Mouse (Mus musculus) forebrain, embryonic 11.5 days (tissue): ENCODE measurements at regions not wholly inside any gene's neighbourhood (a gene's known extent, or its start where the extent isn't known, plus 50 kb on each side); places are given as distances from the start of the nearest gene placed in this dataset.

Source experiments
- ATAC-seq: fragments of 200-750 bp; cut with Nextera tagmentation; replicated peaks from 2 replicates; pipeline ENCODE4 v1.8.0; 2017; ENCODE audit warnings: moderate TSS enrichment; ENCODE audit not compliant: low FRiP score
- DNase-seq: peaks from one replicate; pipeline ENCODE4 v3.0.0-alpha.2; 2017; ENCODE audit warnings: low spot score
- H3K27ac ChIP-seq: fragments of 300-500 bp; sonication (generic); 2 replicates; pipeline ENCODE4 v1.5.1; 2014; ENCODE audit warnings: low read depth, low read length
- H3K27me3 ChIP-seq: fragments of 300-500 bp; sonication (generic); 2 replicates; pipeline ENCODE4 v1.6.1; 2014; ENCODE audit warnings: mild to moderate bottlenecking, low read length, mixed read lengths; ENCODE audit not compliant: control insufficient read depth, insufficient read depth
- H3K36me3 ChIP-seq: fragments of 300-500 bp; sonication (generic); 2 replicates; pipeline ENCODE4 v1.6.1; 2014; ENCODE audit warnings: mild to moderate bottlenecking, low read length, moderate library complexity, mixed read lengths; ENCODE audit not compliant: control insufficient read depth, insufficient read depth
- H3K4me1 ChIP-seq: fragments of 300-500 bp; sonication (generic); replicated peaks from 2 replicates; pipeline ENCODE4 v1.6.1; 2014; ENCODE audit warnings: low read length, mixed read lengths; ENCODE audit not compliant: control insufficient read depth, insufficient read depth
- H3K4me2 ChIP-seq: fragments of 300-500 bp; sonication (generic); 2 replicates; pipeline ENCODE4 v1.6.1; 2014; ENCODE audit warnings: low read depth, mild to moderate bottlenecking, low read length, moderate library complexity, mixed read lengths; ENCODE audit not compliant: severe bottlenecking
- H3K4me3 ChIP-seq: fragments of 300-500 bp; sonication (generic); 2 replicates; pipeline ENCODE4 v1.5.1; 2014; ENCODE audit warnings: low read depth, low read length
- H3K9ac ChIP-seq: fragments of 300-500 bp; sonication (generic); 2 replicates; pipeline ENCODE4 v1.6.1; 2014; ENCODE audit warnings: low read length
- H3K9me3 ChIP-seq: fragments of 300-500 bp; sonication (generic); 2 replicates; pipeline ENCODE4 v1.6.1; 2016; ENCODE audit warnings: low read length, mixed read lengths; ENCODE audit not compliant: control insufficient read depth
- whole genome bisulfite sequencing: fragments of 180-500 bp; shearing (Covaris S2); extraction: QIAGEN DNeasy Blood & Tissue Kit; methylation state at CpG from one replicate; pipeline ENCODE4 v1.1.7; 2014; 5-methylcytosine and 5-hydroxymethylcytosine counted together

GRCm38 (mm10) chr9:79071961-79072360 lies 456.6 kb downstream of the Cd109 start:
- ATAC-seq (no peak), DNase-seq (no peak)
- WGBS, result 85% methylated on average over 3 of the region's 3 CpGs
- H3K9me3 ChIP-seq, result no peaks in the 10 kb centered on the region
- no peak overlapping the region for H3K9ac ChIP-seq
- H3K27ac ChIP-seq, result no peak overlapping the region
- H3K36me3 ChIP-seq, result no peaks in the 10 kb centered on the region
- H3K27me3 ChIP-seq, result no peaks in the 10 kb centered on the region
- no peaks in the 10 kb centered on the region for H3K4me1 ChIP-seq
- no peak overlapping the region for H3K4me2 ChIP-seq
- H3K4me3 ChIP-seq, result no peak overlapping the region

- no peaks in the 10 kb centered on the region for H3K27me3 ChIP-seq
- H3K4me2 ChIP-seq, result no peak overlapping the region
- no peaks in the 10 kb centered on the region for H3K36me3 ChIP-seq
- H3K4me3 ChIP-seq, result no peak overlapping the region
- no peak overlapping the region for H3K27ac ChIP-seq
- WGBS, result 86% methylated on average over 2 of the region's 2 CpGs
- H3K9me3 ChIP-seq, result no peaks in the 10 kb centered on the region
- H3K9ac ChIP-seq, result no peak overlapping the region
- no peaks in the 10 kb centered on the region for H3K4me1 ChIP-seq
- DNase-seq (no peak), ATAC-seq (0 out of 2 replicates have a peak, but pooled peaks have one; percentile 42)
Observed at GRCm38 (mm10) chr9:79109611-79110010, 494.3 kb downstream of the Cd109 start.

GRCm38 (mm10) chr9:79111326-79111725 lies 496.0 kb downstream of the Cd109 start:
- no peaks in the 10 kb centered on the region for H3K9me3 ChIP-seq
- no peaks in the 10 kb centered on the region for H3K4me1 ChIP-seq
- ATAC-seq (no peak), DNase-seq (no peak)
- no peak overlapping the region for H3K9ac ChIP-seq
- H3K4me2 ChIP-seq, result no peak overlapping the region
- H3K27me3 ChIP-seq, result no peaks in the 10 kb centered on the region
- 81% methylated on average over 2 of the region's 2 CpGs for WGBS
- H3K36me3 ChIP-seq, result no peaks in the 10 kb centered on the region
- no peak overlapping the region for H3K27ac ChIP-seq
- H3K4me3 ChIP-seq, result no peak overlapping the region

GRCm38 (mm10) chr9:79140970-79141369 lies 525.6 kb downstream of the Cd109 start:
- Histone ChIP-seq H3K9me3 (no peaks in the 10 kb centered on the region), H3K4me2 (no peak overlapping the region), H3K36me3 (no peaks in the 10 kb centered on the region), H3K27ac (no peak overlapping the region), H3K9ac (no peak overlapping the region), H3K27me3 (no peaks in the 10 kb centered on the region), H3K4me1 (no peaks in the 10 kb centered on the region), H3K4me3 (no peak overlapping the region)
- 74% methylated on average over 1 of the region's 1 CpGs for WGBS
- no peak for DNase-seq
- no peak for ATAC-seq

- no peaks in the 10 kb centered on the region for H3K36me3 ChIP-seq
- no peak for DNase-seq
- no peak overlapping the region for H3K9ac ChIP-seq
- no peak overlapping the region for H3K4me2 ChIP-seq
- H3K9me3 ChIP-seq, result no peaks in the 10 kb centered on the region
- H3K27me3 ChIP-seq, result no peaks in the 10 kb centered on the region
- no peak overlapping the region for H3K4me3 ChIP-seq
- H3K4me1 ChIP-seq, result no peaks in the 10 kb centered on the region
- no peak for ATAC-seq
- WGBS, result 82% methylated on average over 3 of the region's 3 CpGs
- H3K27ac ChIP-seq, result no peak overlapping the region
Observed at GRCm38 (mm10) chr9:79146004-79146403, 530.7 kb downstream of the Cd109 start.

- H3K4me1 ChIP-seq, result no peaks in the 10 kb centered on the region
- H3K4me2 ChIP-seq, result no peak overlapping the region
- H3K27me3 ChIP-seq, result no peaks in the 10 kb centered on the region
- no peaks in the 10 kb centered on the region for H3K36me3 ChIP-seq
- no peak for ATAC-seq
- no peak for DNase-seq
- H3K9me3 ChIP-seq, result no peaks in the 10 kb centered on the region
- H3K9ac ChIP-seq, result no peak overlapping the region
- no peak overlapping the region for H3K27ac ChIP-seq
- H3K4me3 ChIP-seq, result no peak overlapping the region
- 60% methylated on average over 2 of the region's 2 CpGs for WGBS
Observed at GRCm38 (mm10) chr9:79165596-79165995, 550.2 kb downstream of the Cd109 start.

GRCm38 (mm10) chr9:79173036-79173435 lies 545.6 kb downstream of the Col12a1 start:
- H3K4me3 ChIP-seq, result no peak overlapping the region
- no peak for DNase-seq
- ATAC-seq, result no peak
- no peaks in the 10 kb centered on the region for H3K36me3 ChIP-seq
- no peaks in the 10 kb centered on the region for H3K27me3 ChIP-seq
- no peaks in the 10 kb centered on the region for H3K9me3 ChIP-seq
- H3K9ac ChIP-seq, result no peak overlapping the region
- H3K27ac ChIP-seq, result no peak overlapping the region
- no peaks in the 10 kb centered on the region for H3K4me1 ChIP-seq
- no peak overlapping the region for H3K4me2 ChIP-seq

GRCm38 (mm10) chr9:79179954-79180353 lies 538.7 kb downstream of the Col12a1 start:
- DNase-seq, result no peak
- Histone ChIP-seq H3K9ac (no peak overlapping the region), H3K9me3 (no peaks in the 10 kb centered on the region), H3K36me3 (no peaks in the 10 kb centered on the region), H3K27ac (no peak overlapping the region), H3K4me2 (no peak overlapping the region), H3K4me1 (no peaks in the 10 kb centered on the region), H3K27me3 (no peaks in the 10 kb centered on the region), H3K4me3 (no peak overlapping the region)
- WGBS, result 97% methylated on average over 2 of the region's 2 CpGs
- no peak for ATAC-seq

GRCm38 (mm10) chr9:79195420-79195819 lies 523.2 kb downstream of the Col12a1 start:
- no peak for DNase-seq
- H3K4me2 ChIP-seq, result no peak overlapping the region
- no peaks in the 10 kb centered on the region for H3K36me3 ChIP-seq
- no peaks in the 10 kb centered on the region for H3K9me3 ChIP-seq
- no peaks in the 10 kb centered on the region for H3K27me3 ChIP-seq
- ATAC-seq, result no peak
- no peak overlapping the region for H3K4me3 ChIP-seq
- H3K4me1 ChIP-seq, result no peaks in the 10 kb centered on the region
- H3K27ac ChIP-seq, result no peak overlapping the region
- 96% methylated on average over 2 of the region's 2 CpGs for WGBS
- no peak overlapping the region for H3K9ac ChIP-seq
